Mouse (Mus musculus) liver, adult 2 months (tissue): ENCODE measurements around the gene Cbln3.

Experiments used
- CTCF ChIP-seq: fragments of 200-500 bp; IDR thresholded peaks from 2 replicates; pipeline ENCODE4 v1.5.1; 2011; ENCODE audit warnings: low read depth, low read length, control low read depth
- POLR2A ChIP-seq: fragments of 200-500 bp; IDR thresholded peaks from 2 replicates; pipeline ENCODE4 v1.6.1; 2011; ENCODE audit warnings: low read length, control low read depth; ENCODE audit not compliant: insufficient read depth; ENCODE audit errors: extremely low read depth

GRCm38 (mm10) chr14:55880982-55881381 is 3.2 kb downstream of the Cbln3 start:
- TF ChIP-seq CTCF: no peak
- TF ChIP-seq POLR2A: no peak
